Mouse (Mus musculus): ENCODE results near the gene Kntc1.

DNA sequence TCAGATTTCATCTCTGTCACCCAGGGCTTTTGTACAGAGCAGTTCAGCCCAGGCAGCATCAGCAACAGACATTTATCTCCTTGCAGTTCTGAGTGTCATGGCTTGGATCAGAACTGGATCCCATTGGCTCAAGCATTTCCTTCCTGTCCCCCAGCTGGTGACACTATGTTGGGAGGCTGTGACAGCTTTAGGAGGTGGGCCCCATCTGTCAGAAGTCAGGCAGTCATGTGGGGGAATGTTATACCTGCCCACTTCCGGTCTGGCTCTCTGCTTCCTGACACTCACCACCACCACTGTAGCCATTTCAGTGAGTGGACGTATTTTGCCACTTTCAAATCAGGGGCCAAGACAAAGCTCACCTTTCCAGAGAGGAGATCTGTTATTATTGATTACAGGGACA lies 101.9 kb downstream of the Kntc1 start:
- TF ChIP-seq POLR2A (IDR thresholded peaks at IDR 0.05; ENCODE audit: insufficient read depth, low read length): no peak
- TF ChIP-seq CTCF (IDR thresholded peaks at IDR 0.05; ENCODE audit: low read depth, low read length): no peak

Data from ES-Bruce4 (cell line).